Mouse (Mus musculus) CD4-positive naive resting alpha-beta T cell, adult 57 days (primary cell): ENCODE measurements around the gene Afp. TPM values are rescaled to one million over a fixed set of nuclear protein-coding genes. Genes with fewer than 3 reads are reported as not detected.

Experiments
- total RNA-seq: library from RNA; stranded (reverse); gene quantifications from one replicate; pipeline ENCODE4 v1.2.4, GENCODE M21; 2023

Afp gene
- 9.4 TPM for total RNA-seq

DNA sequence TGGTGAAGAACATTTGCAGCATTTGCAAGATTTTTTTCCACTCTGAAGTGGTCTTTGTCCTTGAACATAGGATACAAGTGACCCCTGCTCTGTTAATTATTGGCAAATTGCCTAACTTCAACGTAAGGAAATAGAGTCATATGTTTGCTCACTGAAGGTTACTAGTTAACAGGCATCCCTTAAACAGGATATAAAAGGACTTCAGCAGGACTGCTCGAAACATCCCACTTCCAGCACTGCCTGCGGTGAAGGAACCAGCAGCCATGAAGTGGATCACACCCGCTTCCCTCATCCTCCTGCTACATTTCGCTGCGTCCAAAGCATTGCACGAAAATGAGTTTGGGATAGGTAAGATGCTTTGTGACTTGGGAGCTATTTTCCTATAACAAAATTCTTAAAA is at the start of gene Afp:
TSS of gene Afp (plus strand) at position 220 of the 400 bp plus-strand sequence.

GRCm38 (mm10) chr5:90460619-90461018 is 29.9 kb upstream of the Afp start, which contains the start of gene Alb:
Alb (plus strand) TSS chr5:90460897.

DNA sequence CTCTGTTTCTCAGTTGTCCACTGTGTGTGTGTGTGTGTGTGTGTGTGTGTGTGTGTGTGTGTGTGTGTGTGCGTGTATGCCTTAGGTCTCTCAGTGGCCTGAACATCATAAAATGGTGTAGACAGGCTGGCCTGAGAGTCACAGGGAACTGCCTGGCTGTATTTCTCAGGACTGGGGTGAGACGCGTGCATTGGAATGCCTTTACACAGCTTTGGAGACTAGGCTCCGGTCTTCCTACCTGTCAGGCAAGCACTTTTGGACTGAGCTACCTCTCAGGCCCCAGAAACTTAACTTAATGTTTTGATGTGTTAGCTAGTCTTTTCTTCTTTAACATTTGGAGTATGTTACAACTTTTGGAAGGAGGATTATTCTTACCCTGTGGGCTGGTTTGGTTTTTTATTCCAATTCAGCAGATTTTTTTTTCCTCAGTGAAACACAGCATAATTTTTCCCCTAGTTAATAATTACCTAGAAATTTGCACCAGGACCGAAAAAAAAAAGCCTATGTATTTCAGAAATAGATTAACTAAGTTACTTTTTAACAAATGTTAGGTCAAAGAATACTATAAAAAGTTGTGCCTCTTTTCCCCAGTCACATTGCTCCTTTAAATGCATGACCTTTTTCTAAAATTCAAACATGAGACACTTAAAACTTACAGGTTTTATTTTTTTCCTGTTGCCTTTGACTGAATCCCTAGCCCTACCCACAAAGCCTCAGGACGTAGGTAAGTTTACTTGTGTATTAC is 28.0 kb downstream of the Afp start, which contains the start of gene Afm:
TSS of gene Afm (plus strand) at position 577 of the 745 bp plus-strand sequence.

Other genes starting within 250 kb of the Afp start
- 151 TPM for gene Ankrd17, start 124.2 kb upstream of the Afp start, total RNA-seq
- gene Gm9958, start 123.5 kb upstream of the Afp start, total RNA-seq, result 3.3 TPM
- gene Alb, start 29.8 kb upstream of the Afp start, total RNA-seq, result not detected
- gene Afm, start 28.2 kb downstream of the Afp start, total RNA-seq, result not detected
- not detected for gene 5830473C10Rik, start 70.4 kb downstream of the Afp start, total RNA-seq
- not detected for gene Rassf6, start 149.9 kb downstream of the Afp start, total RNA-seq